Mouse (Mus musculus): ENCODE data around the gene Ccl11. TPM values are rescaled to one million over a fixed set of nuclear protein-coding genes. Genes with fewer than 3 reads are reported as not detected.

Gene Ccl11
- polyA plus RNA-seq (2015; fragmentation: Nextera tagmentation; extraction: Ambion mirVana): 81.8 and 84.7 TPM in 2 replicates

DNA sequence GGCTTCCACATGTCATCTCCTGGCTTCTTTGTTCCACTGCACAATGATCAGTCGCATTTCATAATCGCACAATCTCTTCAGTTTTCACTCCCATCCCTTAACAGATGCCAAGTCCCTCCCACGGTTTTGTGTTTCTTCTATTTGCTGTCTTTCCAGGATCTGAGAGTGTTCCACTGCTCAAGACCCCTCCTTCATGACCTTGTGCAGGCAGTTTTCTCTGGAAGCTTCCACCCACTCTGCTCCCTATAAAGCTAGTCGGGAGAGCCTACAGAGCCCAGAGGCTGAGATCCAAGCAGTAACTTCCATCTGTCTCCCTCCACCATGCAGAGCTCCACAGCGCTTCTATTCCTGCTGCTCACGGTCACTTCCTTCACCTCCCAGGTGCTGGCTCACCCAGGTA is at the start of gene Ccl11:
Gene Ccl11, plus strand, starts transcription at position 178 of the 400 bp plus-strand sequence.
- Histone ChIP-seq H3K4me1 (peaks cover 4% of the 10 kb centered on the region; the same call in 1 of the 2 replicates), H3K4me3 (peak within 1 kb of the TSS; percentile 27), H3K4me2 (peak within 1 kb of the TSS; percentile 34), H3K9me3 (no peaks in the 10 kb centered on the region), H3K27ac (0 out of 2 replicates have a peak within 1 kb of the TSS, but pooled peaks have one; percentile 16), H3K27me3 (no peaks in the 10 kb centered on the region), H3K36me3 (no peaks in the 10 kb centered on the region), H3K9ac (no peak within 1 kb of the TSS)
- WGBS: 64% methylated on average over 6 of the region's 6 CpGs
- ATAC-seq (ENCODE audit: borderline replicate concordance, extremely low read depth, low FRiP score, low TSS enrichment): peak; percentile 74; the same call in 1 of the 2 replicates

DNA sequence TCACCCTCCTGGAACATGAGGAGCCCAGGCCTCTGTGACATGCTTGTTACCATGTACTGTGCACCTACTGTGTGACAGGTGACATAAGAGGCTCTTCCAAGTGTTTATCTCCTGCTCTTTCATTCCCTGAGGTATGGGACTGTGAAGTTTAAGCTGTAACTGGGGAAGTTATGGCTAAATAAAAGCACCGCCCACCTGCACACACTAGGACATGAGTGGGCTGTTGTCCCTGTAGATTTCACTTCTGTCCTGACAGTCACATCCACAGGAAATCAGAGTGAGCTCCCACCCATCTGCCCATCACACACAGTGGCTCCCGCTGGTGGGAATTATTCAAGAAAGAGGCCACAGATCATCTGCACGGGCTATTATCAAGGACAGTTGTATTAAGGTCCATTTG is 47.5 kb upstream of the Ccl11 start:
- Histone ChIP-seq H3K4me2 (no peak overlapping the region), H3K9ac (no peak overlapping the region), H3K9me3 (no peaks in the 10 kb centered on the region), H3K27ac (no peak overlapping the region), H3K27me3 (no peaks in the 10 kb centered on the region), H3K36me3 (no peaks in the 10 kb centered on the region), H3K4me3 (no peak overlapping the region), H3K4me1 (peaks cover 14% of the 10 kb centered on the region)
- WGBS: 94% methylated on average over 3 of the region's 3 CpGs
- no peak for ATAC-seq (ENCODE audit: borderline replicate concordance, extremely low read depth, low FRiP score, low TSS enrichment)

GRCm38 (mm10) chr11:82011411-82012193 is 46.0 kb upstream of the Ccl11 start:
- Histone ChIP-seq H3K27me3 (no peaks in the 10 kb centered on the region), H3K9ac (no peak overlapping the region), H3K9me3 (no peaks in the 10 kb centered on the region), H3K4me1 (peaks cover 12% of the 10 kb centered on the region), H3K4me2 (no peak overlapping the region), H3K36me3 (no peaks in the 10 kb centered on the region), H3K27ac (no peak overlapping the region), H3K4me3 (no peak overlapping the region)
- ATAC-seq (ENCODE audit: borderline replicate concordance, extremely low read depth, low FRiP score, low TSS enrichment): no peak
- WGBS: 54% methylated on average over 8 of the region's 8 CpGs

DNA sequence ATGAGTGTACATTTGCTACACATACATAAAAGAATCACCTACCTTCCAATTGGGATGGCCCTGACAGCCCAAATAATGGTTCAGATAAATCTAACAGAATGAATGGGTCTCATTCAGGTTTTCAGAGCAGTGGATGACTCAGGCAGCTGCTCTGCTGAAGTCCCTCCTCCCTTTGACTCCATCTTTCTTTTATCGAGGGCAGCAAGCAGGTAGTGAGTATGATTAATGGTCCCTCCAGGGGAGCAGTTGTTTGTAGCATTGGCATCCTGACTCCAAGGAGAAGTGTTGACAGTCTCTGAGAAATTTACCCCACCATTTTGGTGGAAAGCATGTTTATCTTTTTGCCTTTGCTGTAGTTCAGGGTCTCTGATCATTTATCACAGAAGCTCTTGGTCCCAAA is 43.9 kb upstream of the Ccl11 start:
- 12% methylated on average over 1 of the region's 1 CpGs for WGBS
- Histone ChIP-seq H3K36me3 (no peaks in the 10 kb centered on the region), H3K9me3 (no peaks in the 10 kb centered on the region), H3K4me2 (no peak overlapping the region), H3K4me3 (no peak overlapping the region), H3K27ac (no peak overlapping the region), H3K27me3 (no peaks in the 10 kb centered on the region), H3K4me1 (no peaks in the 10 kb centered on the region), H3K9ac (no peak overlapping the region)
- 0 out of 2 replicates have a peak, but pooled peaks have one; percentile 10 for ATAC-seq (ENCODE audit: borderline replicate concordance, extremely low read depth, low FRiP score, low TSS enrichment)

GRCm38 (mm10) chr11:82015066-82015465 is 42.6 kb upstream of the Ccl11 start:
- 36% methylated on average over 2 of the region's 2 CpGs for WGBS
- Histone ChIP-seq H3K9me3 (no peaks in the 10 kb centered on the region), H3K4me2 (no peak overlapping the region), H3K27me3 (no peaks in the 10 kb centered on the region), H3K36me3 (no peaks in the 10 kb centered on the region), H3K27ac (no peak overlapping the region), H3K4me3 (no peak overlapping the region), H3K9ac (no peak overlapping the region), H3K4me1 (no peaks in the 10 kb centered on the region)
- no peak for ATAC-seq (ENCODE audit: borderline replicate concordance, extremely low read depth, low FRiP score, low TSS enrichment)

- WGBS: 74% methylated on average over 3 of the region's 3 CpGs
- Histone ChIP-seq H3K9ac (no peak overlapping the region), H3K4me3 (no peak overlapping the region), H3K4me2 (no peak overlapping the region), H3K9me3 (no peaks in the 10 kb centered on the region), H3K27ac (no peak overlapping the region), H3K4me1 (no peaks in the 10 kb centered on the region), H3K27me3 (no peaks in the 10 kb centered on the region), H3K36me3 (no peaks in the 10 kb centered on the region)
- no peak for ATAC-seq (ENCODE audit: borderline replicate concordance, extremely low read depth, low FRiP score, low TSS enrichment)
These were observed 41.3 kb upstream of the Ccl11 start for GRCm38 (mm10) chr11:82016181-82016780.

- WGBS: 33% methylated on average over 2 of the region's 2 CpGs
- no peak overlapping the region for H3K27ac ChIP-seq
- no peak overlapping the region for H3K4me2 ChIP-seq
- H3K27me3 ChIP-seq: no peaks in the 10 kb centered on the region
- H3K9ac ChIP-seq: no peak overlapping the region
- no peaks in the 10 kb centered on the region for H3K9me3 ChIP-seq
- no peak for ATAC-seq (ENCODE audit: borderline replicate concordance, extremely low read depth, low FRiP score, low TSS enrichment)
- no peaks in the 10 kb centered on the region for H3K36me3 ChIP-seq
- no peak overlapping the region for H3K4me3 ChIP-seq
- no peaks in the 10 kb centered on the region for H3K4me1 ChIP-seq
These were observed 38.2 kb upstream of the Ccl11 start for GRCm38 (mm10) chr11:82019389-82019788.

DNA sequence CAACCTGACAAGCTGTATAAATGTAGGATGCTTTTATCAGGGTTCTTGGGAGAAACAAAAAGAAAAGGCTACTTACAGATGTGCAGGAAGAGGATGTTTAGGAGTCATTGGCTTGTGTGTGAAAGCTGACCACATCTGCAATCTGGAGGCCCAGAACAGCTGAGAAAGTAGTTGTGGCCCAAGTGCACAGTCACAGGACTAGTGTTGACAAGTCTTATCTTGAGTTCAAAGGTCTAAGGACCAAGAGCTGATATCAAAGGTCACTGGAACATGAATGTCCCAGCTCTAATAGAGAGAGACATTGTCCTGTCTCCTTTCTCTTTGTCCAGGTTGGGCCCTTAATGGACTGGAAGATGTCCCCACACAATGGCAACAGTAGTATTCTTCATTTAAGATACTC is 37.8 kb upstream of the Ccl11 start:
- H3K36me3 ChIP-seq: no peaks in the 10 kb centered on the region
- no peaks in the 10 kb centered on the region for H3K27me3 ChIP-seq
- H3K9me3 ChIP-seq: no peaks in the 10 kb centered on the region
- H3K4me2 ChIP-seq: no peak overlapping the region
- no peak overlapping the region for H3K4me3 ChIP-seq
- H3K9ac ChIP-seq: no peak overlapping the region
- ATAC-seq (ENCODE audit: borderline replicate concordance, extremely low read depth, low FRiP score, low TSS enrichment): no peak
- no peak overlapping the region for H3K27ac ChIP-seq
- no peaks in the 10 kb centered on the region for H3K4me1 ChIP-seq

DNA sequence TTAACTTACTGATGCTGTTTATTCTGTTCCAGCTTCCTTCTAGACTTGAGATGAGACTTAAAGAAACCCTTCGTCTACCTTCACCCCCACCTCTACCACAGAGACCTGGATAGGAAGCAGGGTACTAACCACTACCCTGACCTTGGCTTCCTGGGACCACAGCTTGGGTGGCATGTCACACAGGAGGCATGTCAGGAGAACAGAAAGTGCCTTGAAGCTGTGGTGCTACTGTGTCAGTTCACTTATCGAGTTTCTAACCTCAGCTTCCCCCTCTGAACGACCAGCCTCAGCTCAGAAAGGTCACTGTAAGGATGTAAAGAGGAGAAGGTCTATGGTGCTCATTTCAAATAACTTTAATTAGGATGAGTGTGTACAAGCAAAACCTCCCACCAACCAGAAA is 36.2 kb upstream of the Ccl11 start:
- H3K4me1 ChIP-seq: no peaks in the 10 kb centered on the region
- ATAC-seq (ENCODE audit: borderline replicate concordance, extremely low read depth, low FRiP score, low TSS enrichment): no peak
- H3K27ac ChIP-seq: no peak overlapping the region
- no peak overlapping the region for H3K4me2 ChIP-seq
- WGBS: 45% methylated on average over 3 of the region's 3 CpGs
- H3K9ac ChIP-seq: no peak overlapping the region
- no peak overlapping the region for H3K4me3 ChIP-seq
- no peaks in the 10 kb centered on the region for H3K9me3 ChIP-seq
- H3K27me3 ChIP-seq: no peaks in the 10 kb centered on the region
- H3K36me3 ChIP-seq: no peaks in the 10 kb centered on the region

- Histone ChIP-seq H3K27ac (no peak overlapping the region), H3K4me1 (no peaks in the 10 kb centered on the region), H3K9ac (no peak overlapping the region), H3K4me2 (no peak overlapping the region), H3K9me3 (no peaks in the 10 kb centered on the region), H3K4me3 (no peak overlapping the region), H3K36me3 (no peaks in the 10 kb centered on the region), H3K27me3 (no peaks in the 10 kb centered on the region)
- no peak for ATAC-seq (ENCODE audit: borderline replicate concordance, extremely low read depth, low FRiP score, low TSS enrichment)
- WGBS: 79% methylated on average over 6 of the region's 6 CpGs
These were observed 35.0 kb upstream of the Ccl11 start for GRCm38 (mm10) chr11:82022504-82023056.

DNA sequence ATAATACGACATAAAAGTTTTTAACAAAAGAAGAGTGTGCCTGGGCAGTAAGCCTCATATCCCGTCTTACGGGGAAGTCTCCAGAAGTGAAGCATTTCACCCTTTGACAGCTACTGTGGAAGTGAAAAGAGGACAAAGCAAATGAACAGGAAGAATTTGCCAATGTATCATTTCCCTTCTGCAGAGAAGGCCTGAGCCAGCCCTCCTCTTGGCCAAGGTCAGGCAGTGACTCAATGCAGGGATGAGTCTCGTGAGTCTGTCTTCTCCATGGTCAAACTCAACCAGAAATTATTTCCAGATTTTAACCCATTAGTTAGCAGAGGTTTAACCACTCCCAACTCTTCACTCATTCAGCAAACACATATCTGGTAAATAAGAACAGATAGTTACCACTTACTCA is 33.9 kb upstream of the Ccl11 start:
- H3K27ac ChIP-seq: no peak overlapping the region
- no peaks in the 10 kb centered on the region for H3K9me3 ChIP-seq
- H3K4me2 ChIP-seq: no peak overlapping the region
- H3K27me3 ChIP-seq: no peaks in the 10 kb centered on the region
- H3K4me1 ChIP-seq: no peaks in the 10 kb centered on the region
- H3K9ac ChIP-seq: no peak overlapping the region
- H3K4me3 ChIP-seq: no peak overlapping the region
- H3K36me3 ChIP-seq: no peaks in the 10 kb centered on the region
- 64% methylated on average over 4 of the region's 4 CpGs for WGBS
- no peak for ATAC-seq (ENCODE audit: borderline replicate concordance, extremely low read depth, low FRiP score, low TSS enrichment)

DNA sequence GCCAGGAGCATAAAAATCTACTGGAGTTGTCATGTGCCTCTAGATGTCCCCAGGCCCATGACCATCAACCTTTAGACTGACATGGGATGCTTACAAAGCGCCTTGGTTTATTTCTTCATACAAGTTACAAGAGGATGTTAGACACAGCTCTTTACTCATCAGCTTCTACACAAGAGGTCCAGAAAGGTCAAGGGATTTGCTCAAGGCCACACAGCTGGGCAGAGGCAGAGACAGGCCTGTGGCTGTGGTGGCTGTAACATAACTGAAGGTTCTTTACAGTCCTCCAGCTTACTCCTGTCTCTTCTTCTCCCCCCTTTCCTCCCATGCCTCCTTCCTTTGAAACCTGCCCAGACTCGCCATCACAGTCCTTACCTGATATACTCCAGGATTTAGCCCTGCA is 27.5 kb upstream of the Ccl11 start:
- no peaks in the 10 kb centered on the region for H3K36me3 ChIP-seq
- ATAC-seq (ENCODE audit: borderline replicate concordance, extremely low read depth, low FRiP score, low TSS enrichment): no peak
- no peaks in the 10 kb centered on the region for H3K27me3 ChIP-seq
- no peaks in the 10 kb centered on the region for H3K9me3 ChIP-seq
- H3K4me3 ChIP-seq: no peak overlapping the region
- 75% methylated on average over 2 of the region's 2 CpGs for WGBS
- H3K4me1 ChIP-seq: peaks cover 32% of the 10 kb centered on the region
- no peak overlapping the region for H3K4me2 ChIP-seq
- H3K27ac ChIP-seq: no peak overlapping the region
- H3K9ac ChIP-seq: no peak overlapping the region

Data from lung, embryonic 15.5 days (tissue).